Mouse (Mus musculus): ENCODE measurements around the gene Mrpl48. TPM values are rescaled to one million over a fixed set of nuclear protein-coding genes. Genes with fewer than 3 reads are reported as not detected.
A peak's percentile ranks its signal among the peaks of the same experiment; 100 is the strongest.

Gene Mrpl48
- polyA plus RNA-seq, 1 experiment from 2014 or later, result 66.9 TPM

- Histone ChIP-seq H3K9ac (ENCODE audit: low read length) (no peak overlapping the region), H3K9me3 (ENCODE audit: control insufficient read depth, low read length) (no peaks in the 10 kb centered on the region)
- no peak for ATAC-seq (ENCODE audit: insufficient number of reproducible peaks, low FRiP score, low TSS enrichment, low read depth)
Observed at GRCm38 (mm10) chr7:100645147-100645546, 37.0 kb upstream of the Mrpl48 start.

GRCm38 (mm10) chr7:100642413-100642812, 34.3 kb upstream of the Mrpl48 start:
- no peaks in the 10 kb centered on the region; the same call in 1 of the 2 replicates for H3K36me3 ChIP-seq (ENCODE audit: control insufficient read depth, insufficient read depth, low read length)
- no peaks in the 10 kb centered on the region for H3K27me3 ChIP-seq (ENCODE audit: control insufficient read depth, insufficient read depth, low read length)
- DNase-seq (ENCODE audit: low spot score), result peak; percentile 7
- no peaks in the 10 kb centered on the region for H3K9me3 ChIP-seq (ENCODE audit: control insufficient read depth, low read length)
- WGBS, result 87% methylated on average over 4 of the region's 4 CpGs
- no peak overlapping the region for H3K27ac ChIP-seq (replicated peaks; ENCODE audit: low read depth, low read length)
- H3K4me1 ChIP-seq (ENCODE audit: control insufficient read depth, insufficient read depth, low read length), result no peaks in the 10 kb centered on the region
- H3K4me2 ChIP-seq (ENCODE audit: low read depth, severe bottlenecking), result no peak overlapping the region
- no peak for ATAC-seq (ENCODE audit: insufficient number of reproducible peaks, low FRiP score, low TSS enrichment, low read depth)
- H3K4me3 ChIP-seq (ENCODE audit: low read depth, low read length), result no peak overlapping the region
- no peak overlapping the region for H3K9ac ChIP-seq (ENCODE audit: low read length)

More at GRCm38 (mm10) chr7:100645147-100645546, 37.0 kb upstream of the Mrpl48 start:
- DNase-seq (ENCODE audit: low spot score), result peak; percentile 77
- 34% methylated on average over 3 of the region's 3 CpGs for WGBS
- no peak overlapping the region for H3K27ac ChIP-seq (replicated peaks; ENCODE audit: low read depth, low read length)
- H3K36me3 ChIP-seq (ENCODE audit: control insufficient read depth, insufficient read depth, low read length), result no peaks in the 10 kb centered on the region; the same call in 1 of the 2 replicates
- H3K4me3 ChIP-seq (ENCODE audit: low read depth, low read length), result no peak overlapping the region
- no peaks in the 10 kb centered on the region for H3K27me3 ChIP-seq (ENCODE audit: control insufficient read depth, insufficient read depth, low read length)
- no peak overlapping the region for H3K4me2 ChIP-seq (ENCODE audit: low read depth, severe bottlenecking)
- no peaks in the 10 kb centered on the region for H3K4me1 ChIP-seq (ENCODE audit: control insufficient read depth, insufficient read depth, low read length)

GRCm38 (mm10) chr7:100637657-100638056, 29.6 kb upstream of the Mrpl48 start:
- Histone ChIP-seq H3K9ac (ENCODE audit: low read length) (no peak overlapping the region), H3K27me3 (ENCODE audit: control insufficient read depth, insufficient read depth, low read length) (no peaks in the 10 kb centered on the region), H3K4me1 (ENCODE audit: control insufficient read depth, insufficient read depth, low read length) (no peaks in the 10 kb centered on the region), H3K27ac (replicated peaks; ENCODE audit: low read depth, low read length) (no peak overlapping the region), H3K36me3 (ENCODE audit: control insufficient read depth, insufficient read depth, low read length) (no peaks in the 10 kb centered on the region), H3K9me3 (ENCODE audit: control insufficient read depth, low read length) (no peaks in the 10 kb centered on the region), H3K4me3 (ENCODE audit: low read depth, low read length) (no peak overlapping the region), H3K4me2 (ENCODE audit: low read depth, severe bottlenecking) (no peak overlapping the region)
- 13% methylated on average over 1 of the region's 1 CpGs for WGBS
- DNase-seq (ENCODE audit: low spot score) (no peak), ATAC-seq (ENCODE audit: insufficient number of reproducible peaks, low FRiP score, low TSS enrichment, low read depth) (no peak)

DNA sequence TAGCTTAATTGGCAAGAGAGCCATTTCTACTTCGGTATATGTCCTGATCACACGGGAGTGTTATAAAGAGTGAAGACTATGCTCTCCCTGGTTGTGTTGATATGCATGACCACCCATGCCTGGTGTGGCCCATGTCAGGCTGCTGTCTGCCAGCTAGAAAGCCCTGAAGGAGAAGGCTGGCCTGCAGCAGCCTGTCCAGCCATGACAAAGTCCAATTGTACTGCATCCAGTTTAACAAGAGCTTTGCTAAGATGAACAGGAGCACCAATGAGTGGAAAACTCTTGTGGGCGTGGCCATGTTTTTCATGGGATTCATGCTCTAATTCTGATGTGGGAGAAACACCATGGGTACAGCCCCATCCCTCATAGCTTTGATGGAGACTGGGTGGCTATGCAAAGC, 16.4 kb upstream of the Mrpl48 start:
- no peak for ATAC-seq (ENCODE audit: insufficient number of reproducible peaks, low FRiP score, low TSS enrichment, low read depth)

DNA sequence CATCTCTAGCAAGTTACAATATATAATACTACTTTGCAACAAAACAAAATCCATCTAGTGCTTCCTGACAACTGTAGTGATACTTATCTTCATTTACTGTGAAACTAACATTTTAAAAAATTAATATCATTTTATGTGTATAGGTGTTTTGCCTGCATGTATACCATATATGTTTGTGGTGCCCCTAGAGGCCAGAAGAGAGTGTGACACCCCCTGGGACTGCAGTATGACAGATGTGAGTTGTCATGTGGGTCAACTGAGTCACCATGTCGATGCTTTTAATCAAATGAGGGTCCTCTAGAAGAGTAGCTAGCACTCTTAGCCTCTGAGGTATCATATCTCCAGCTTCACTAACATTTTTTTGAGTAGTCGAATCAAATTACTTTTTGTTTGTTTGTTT, 14.2 kb upstream of the Mrpl48 start:
- ATAC-seq (ENCODE audit: insufficient number of reproducible peaks, low FRiP score, low TSS enrichment, low read depth), result no peak
- H3K4me1 ChIP-seq (ENCODE audit: control insufficient read depth, insufficient read depth, low read length), result no peaks in the 10 kb centered on the region

More for the DNA sequence above, 16.4 kb upstream of the Mrpl48 start:
- H3K36me3 ChIP-seq (ENCODE audit: control insufficient read depth, insufficient read depth, low read length), result no peaks in the 10 kb centered on the region
- H3K4me2 ChIP-seq (ENCODE audit: low read depth, severe bottlenecking), result no peak overlapping the region
- H3K27me3 ChIP-seq (ENCODE audit: control insufficient read depth, insufficient read depth, low read length), result no peaks in the 10 kb centered on the region
- no peaks in the 10 kb centered on the region for H3K9me3 ChIP-seq (ENCODE audit: control insufficient read depth, low read length)
- DNase-seq (ENCODE audit: low spot score), result no peak
- no peak overlapping the region for H3K9ac ChIP-seq (ENCODE audit: low read length)
- 90% methylated on average over 3 of the region's 3 CpGs for WGBS
- H3K4me3 ChIP-seq (ENCODE audit: low read depth, low read length), result no peak overlapping the region
- no peaks in the 10 kb centered on the region for H3K4me1 ChIP-seq (ENCODE audit: control insufficient read depth, insufficient read depth, low read length)
- H3K27ac ChIP-seq (replicated peaks; ENCODE audit: low read depth, low read length), result no peak overlapping the region

DNA sequence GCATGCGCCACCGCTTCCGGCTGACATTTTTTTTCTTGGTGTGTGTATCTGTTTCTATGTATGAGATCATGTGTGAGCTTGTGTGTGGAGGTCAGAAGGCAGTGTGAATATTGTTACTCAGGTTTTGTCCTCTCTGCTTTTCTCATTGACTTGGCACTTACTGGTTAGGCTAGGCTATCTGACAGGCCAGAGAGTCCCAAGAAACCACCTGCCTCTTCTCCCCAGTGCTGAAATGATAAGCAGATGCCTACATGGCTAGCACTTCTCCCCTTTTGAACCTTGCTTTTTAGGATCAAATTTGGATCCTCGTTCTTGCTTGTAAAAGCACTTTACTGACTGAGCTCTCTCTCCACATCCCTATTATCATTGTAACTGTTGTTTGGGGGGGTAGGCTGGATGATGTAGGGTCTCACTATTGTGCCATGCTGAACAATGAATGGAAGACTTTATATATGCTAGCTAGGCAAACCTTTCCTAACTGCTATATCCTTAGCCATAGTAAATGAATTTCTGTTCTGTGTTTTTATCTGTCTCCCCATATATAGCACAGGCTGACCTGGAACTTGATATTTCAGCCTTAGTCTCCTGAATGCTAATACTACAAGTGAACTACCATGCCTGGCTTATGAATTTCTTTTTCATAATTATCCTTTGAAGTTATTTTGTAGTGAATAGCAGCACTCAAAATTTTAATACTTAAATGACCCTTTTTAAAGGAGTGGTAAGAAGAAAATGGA, 8.2 kb upstream of the Mrpl48 start:
- H3K4me3 ChIP-seq (ENCODE audit: low read depth, low read length), result no peak overlapping the region
- no peaks in the 10 kb centered on the region for H3K9me3 ChIP-seq (ENCODE audit: control insufficient read depth, low read length)
- DNase-seq (ENCODE audit: low spot score) (no peak), ATAC-seq (ENCODE audit: insufficient number of reproducible peaks, low FRiP score, low TSS enrichment, low read depth) (no peak)
- no peak overlapping the region for H3K27ac ChIP-seq (replicated peaks; ENCODE audit: low read depth, low read length)
- no peak overlapping the region for H3K4me2 ChIP-seq (ENCODE audit: low read depth, severe bottlenecking)
- WGBS, result 89% methylated on average over 4 of the region's 4 CpGs
- no peak overlapping the region for H3K9ac ChIP-seq (ENCODE audit: low read length)
- H3K4me1 ChIP-seq (ENCODE audit: control insufficient read depth, insufficient read depth, low read length), result no peaks in the 10 kb centered on the region
- no peaks in the 10 kb centered on the region for H3K36me3 ChIP-seq (ENCODE audit: control insufficient read depth, insufficient read depth, low read length)
- H3K27me3 ChIP-seq (ENCODE audit: control insufficient read depth, insufficient read depth, low read length), result no peaks in the 10 kb centered on the region

More for the DNA sequence above, 14.2 kb upstream of the Mrpl48 start:
- Histone ChIP-seq H3K36me3 (ENCODE audit: control insufficient read depth, insufficient read depth, low read length) (no peaks in the 10 kb centered on the region), H3K9me3 (ENCODE audit: control insufficient read depth, low read length) (no peaks in the 10 kb centered on the region), H3K9ac (ENCODE audit: low read length) (no peak overlapping the region), H3K4me3 (ENCODE audit: low read depth, low read length) (no peak overlapping the region), H3K4me2 (ENCODE audit: low read depth, severe bottlenecking) (no peak overlapping the region), H3K27ac (replicated peaks; ENCODE audit: low read depth, low read length) (no peak overlapping the region), H3K27me3 (ENCODE audit: control insufficient read depth, insufficient read depth, low read length) (no peaks in the 10 kb centered on the region)
- no peak for DNase-seq (ENCODE audit: low spot score)
- 84% methylated on average over 2 of the region's 2 CpGs for WGBS

- 26% methylated on average over 4 of the region's 4 CpGs for WGBS
- Histone ChIP-seq H3K9ac (ENCODE audit: low read length) (peak overlapping the region; percentile 98), H3K9me3 (ENCODE audit: control insufficient read depth, low read length) (no peaks in the 10 kb centered on the region), H3K27ac (replicated peaks; ENCODE audit: low read depth, low read length) (no peak overlapping the region), H3K4me3 (ENCODE audit: low read depth, low read length) (peak overlapping the region; percentile 96), H3K27me3 (ENCODE audit: control insufficient read depth, insufficient read depth, low read length) (no peaks in the 10 kb centered on the region), H3K4me2 (ENCODE audit: low read depth, severe bottlenecking) (peak overlapping the region; percentile 41), H3K36me3 (ENCODE audit: control insufficient read depth, insufficient read depth, low read length) (no peaks in the 10 kb centered on the region), H3K4me1 (ENCODE audit: control insufficient read depth, insufficient read depth, low read length) (0 out of 2 replicates have a peak, but pooled peaks cover 5% of the 10 kb centered on the region)
- DNase-seq (ENCODE audit: low spot score) (no peak), ATAC-seq (ENCODE audit: insufficient number of reproducible peaks, low FRiP score, low TSS enrichment, low read depth) (no peak)
Observed at GRCm38 (mm10) chr7:100608910-100609309, 809 bp upstream of the Mrpl48 start.

- Histone ChIP-seq H3K36me3 (ENCODE audit: control insufficient read depth, insufficient read depth, low read length) (no peaks in the 10 kb centered on the region), H3K4me1 (ENCODE audit: control insufficient read depth, insufficient read depth, low read length) (0 out of 2 replicates have a peak, but pooled peaks cover 5% of the 10 kb centered on the region)
Observed at GRCm38 (mm10) chr7:100607214-100608129, 629 bp downstream of the Mrpl48 start, which contains the start of gene Rab6a. Gene Rab6a (plus strand): TSS chr7:100607410.

More at GRCm38 (mm10) chr7:100607214-100608129, 629 bp downstream of the Mrpl48 start, which contains the start of gene Rab6a:
- H3K9me3 ChIP-seq (ENCODE audit: control insufficient read depth, low read length), result no peaks in the 10 kb centered on the region
- H3K27ac ChIP-seq (replicated peaks; ENCODE audit: low read depth, low read length), result peak within 1 kb of the TSS; percentile 97
- peak; percentile 97 for ATAC-seq (ENCODE audit: insufficient number of reproducible peaks, low FRiP score, low TSS enrichment, low read depth)
- H3K4me3 ChIP-seq (ENCODE audit: low read depth, low read length), result peak within 1 kb of the TSS; percentile 96
- DNase-seq (ENCODE audit: low spot score), result peak; percentile 99
- peak within 1 kb of the TSS; percentile 98 for H3K9ac ChIP-seq (ENCODE audit: low read length)
- under 1% methylated on average over 96 of the region's 105 CpGs for WGBS
- no peaks in the 10 kb centered on the region for H3K27me3 ChIP-seq (ENCODE audit: control insufficient read depth, insufficient read depth, low read length)
- H3K4me2 ChIP-seq (ENCODE audit: low read depth, severe bottlenecking), result peak within 1 kb of the TSS; percentile 50
